Mouse (Mus musculus) frontal cortex, postnatal 14 days (tissue): Measurements from ENCODE around the gene Fam178b.
A peak's percentile ranks its signal among the peaks of the same experiment; 100 is the strongest.

Source experiments
- DNase-seq, 2 experiments: peaks; one replicate each; pipeline ENCODE4 v3.0.0; 2022; ENCODE audit warnings: low spot score in 2 of 2

Gene Fam178b

GRCm38 (mm10) chr1:36566425-36566824 lies 116.6 kb downstream of the Fam178b start:
- no peak for DNase-seq

DNA sequence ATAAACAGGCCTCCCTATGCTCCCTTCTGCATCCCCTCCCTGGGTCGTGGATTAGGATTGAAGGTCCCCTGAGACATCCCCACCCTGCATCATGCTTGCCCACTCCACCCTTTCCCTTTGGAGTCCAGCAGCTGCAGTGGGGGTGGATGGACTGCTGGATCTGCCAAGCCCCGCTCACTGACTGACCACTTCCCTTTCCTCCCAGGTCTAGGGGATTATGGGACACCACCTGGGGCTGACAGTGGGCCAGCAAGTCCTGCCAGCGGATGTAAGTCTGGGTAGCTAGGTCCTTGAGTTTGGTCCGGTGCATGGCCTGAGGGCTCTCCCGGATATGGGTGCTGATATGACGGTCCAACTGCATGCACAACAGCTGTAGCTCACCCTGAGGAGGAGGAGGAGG lies 118.9 kb downstream of the Fam178b start:
- DNase-seq = no peak

- DNase-seq = no peak
Measured at GRCm38 (mm10) chr1:36563632-36564031, 119.4 kb downstream of the Fam178b start.

DNA sequence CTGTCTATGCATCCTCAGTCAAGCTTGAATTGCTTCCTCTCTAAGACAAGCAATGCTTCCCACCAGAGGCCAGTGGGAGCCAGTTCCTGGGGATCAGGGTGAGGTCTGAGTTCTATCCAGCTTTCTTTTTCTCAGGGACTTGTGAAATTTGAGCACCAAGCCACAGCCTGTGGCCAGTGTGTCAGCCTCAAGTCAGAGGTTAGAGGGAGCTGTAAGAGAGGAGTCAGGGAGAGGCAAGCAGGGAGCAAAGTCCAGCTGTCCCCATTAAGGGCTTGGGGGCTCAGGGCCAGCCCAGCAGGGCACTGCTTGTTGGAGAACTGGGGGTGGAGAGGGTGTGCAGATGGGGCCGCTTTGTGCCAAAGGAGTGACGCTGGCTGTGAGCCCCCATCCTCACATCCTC lies 119.8 kb downstream of the Fam178b start:
- no peak for DNase-seq

GRCm38 (mm10) chr1:36562388-36562787 lies 120.6 kb downstream of the Fam178b start:
- no peak for DNase-seq

DNA sequence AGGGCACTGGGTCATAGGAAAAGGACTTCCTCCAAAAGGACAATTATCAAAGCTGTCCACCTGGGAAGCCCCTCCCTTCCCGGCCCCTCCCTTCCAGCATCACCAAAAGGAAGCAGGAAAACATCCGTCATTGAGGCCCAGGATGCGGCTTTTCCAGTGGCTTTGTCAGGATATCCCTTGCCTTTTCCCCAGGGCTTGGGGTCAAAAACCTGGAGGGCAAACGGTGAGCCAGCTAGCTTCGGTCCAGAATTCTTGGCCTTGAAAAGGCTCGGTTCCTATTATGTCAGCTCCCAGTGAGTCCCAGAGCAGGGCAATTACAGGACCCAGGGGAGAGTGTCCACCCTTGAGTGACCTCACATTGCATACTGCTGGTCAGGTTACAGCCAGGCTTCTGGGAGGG lies 122.1 kb downstream of the Fam178b start:
- DNase-seq = no peak

DNA sequence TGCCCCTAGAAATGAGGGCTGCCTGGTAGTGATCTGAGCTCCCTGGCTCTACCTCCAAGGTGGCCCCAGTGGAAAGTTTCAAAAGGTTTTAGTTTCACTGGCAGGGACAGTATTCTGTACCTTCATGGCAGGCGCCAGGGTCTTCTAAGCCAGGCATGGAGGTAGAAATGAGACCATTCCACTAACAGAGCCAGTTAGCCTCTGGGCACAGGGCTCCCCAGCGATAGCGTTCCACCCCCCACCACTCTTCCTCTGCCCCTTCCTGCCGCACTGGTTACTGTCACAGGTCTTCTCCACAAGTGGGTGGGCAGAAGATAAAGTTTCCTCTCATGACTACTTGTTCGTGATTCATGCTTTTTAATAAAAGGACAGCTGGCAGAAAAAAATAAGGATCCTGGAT lies 123.1 kb downstream of the Fam178b start:
- DNase-seq = no peak

GRCm38 (mm10) chr1:36559256-36559655 lies 123.7 kb downstream of the Fam178b start:
- no peak for DNase-seq

DNA sequence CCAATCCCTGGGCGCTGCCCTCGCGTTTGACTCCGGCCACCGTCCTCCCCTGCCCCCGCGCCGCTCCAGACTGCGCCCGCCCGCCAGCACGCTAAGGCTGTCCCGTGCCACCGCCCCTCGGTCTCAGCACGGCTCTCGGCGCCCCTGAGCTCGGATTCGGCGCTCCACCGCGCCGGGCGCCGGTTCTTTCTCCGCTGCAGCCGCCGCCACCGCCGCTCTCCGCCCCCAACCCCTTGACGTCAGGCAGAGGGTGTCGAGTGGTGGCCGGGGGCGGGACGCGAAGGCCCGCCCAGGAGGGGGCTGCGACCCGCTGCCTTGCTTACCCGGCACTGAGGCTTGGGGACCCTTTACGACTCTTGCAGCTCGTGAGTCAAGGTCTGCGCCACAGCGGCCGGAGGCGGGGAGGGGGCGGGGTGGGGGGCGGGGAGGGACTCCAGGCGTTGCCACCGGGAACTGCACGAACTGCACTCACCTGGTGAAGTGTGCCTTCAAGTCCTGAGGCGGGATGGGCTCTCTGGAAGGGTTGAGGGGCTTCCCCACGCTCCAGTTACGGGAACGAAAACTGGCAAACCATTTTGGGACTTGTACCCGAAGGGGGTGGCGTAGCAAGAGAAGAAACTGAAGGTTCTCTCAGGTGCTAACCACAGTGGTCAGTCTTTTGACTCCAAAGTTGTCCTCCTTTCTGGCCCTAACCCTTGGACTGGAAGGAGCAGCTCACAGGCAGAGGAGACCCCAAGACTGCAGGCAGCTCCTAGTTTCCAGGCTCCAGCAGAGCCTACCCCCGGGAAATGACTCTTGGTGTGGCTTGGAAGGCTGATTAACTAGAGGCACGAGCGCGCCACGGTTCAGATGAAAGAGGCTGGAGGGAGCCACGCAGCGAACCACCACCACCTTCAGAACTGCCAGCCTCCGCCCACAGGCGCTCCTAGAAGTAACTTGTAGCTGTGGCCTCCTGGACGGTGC lies 124.7 kb downstream of the Fam178b start, which contains the start of gene Sema4c:
Gene Sema4c, minus strand, starts transcription at position 319 of the 963 bp plus-strand sequence.
- DNase-seq = peak in 1 of 2 experiments; percentile 70

GRCm38 (mm10) chr1:36557457-36558011 lies 125.4 kb downstream of the Fam178b start:
- peak in 1 of 2 experiments; percentile 65 for DNase-seq

GRCm38 (mm10) chr1:36556553-36557456 lies 126.2 kb downstream of the Fam178b start:
- DNase-seq = peak; percentile 88 to 94

- no peak for DNase-seq
Measured at GRCm38 (mm10) chr1:36555798-36556395, 127.1 kb downstream of the Fam178b start.

DNA sequence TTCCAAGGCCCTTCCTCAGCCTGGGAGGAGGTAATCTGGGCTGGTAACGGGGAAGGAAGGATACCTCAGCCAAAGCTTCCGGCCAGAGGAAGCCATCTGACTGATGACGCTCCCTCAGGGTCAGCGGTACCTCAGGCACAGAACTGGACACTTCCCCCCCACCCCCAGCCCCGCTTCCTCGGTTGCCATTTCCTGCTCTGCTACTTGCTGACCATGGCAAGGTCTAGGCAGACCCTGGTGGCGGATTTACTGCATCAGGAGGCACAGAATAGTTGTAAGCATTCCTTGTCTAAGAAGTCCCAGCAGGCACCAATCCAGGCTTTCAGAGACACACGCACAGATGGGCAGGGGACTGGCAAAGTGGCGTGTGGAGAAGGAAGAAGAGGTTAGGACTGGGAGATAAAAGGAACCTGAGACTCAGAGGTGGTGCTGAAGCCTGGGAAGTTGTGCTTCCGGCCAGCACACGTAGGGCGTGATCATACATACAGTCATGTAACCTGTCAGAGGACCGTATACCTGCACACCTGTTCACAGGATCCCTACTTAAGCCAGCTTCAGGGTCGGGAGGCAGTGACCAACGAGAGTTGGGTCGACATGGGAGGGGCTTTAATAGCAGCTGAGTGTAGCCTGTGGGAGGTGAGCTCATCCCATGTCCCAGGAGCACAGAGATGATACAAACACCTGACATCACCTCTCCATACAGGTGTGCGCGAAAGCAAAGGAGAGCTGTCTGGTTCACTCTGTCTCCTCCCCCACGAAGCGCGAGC lies 128.2 kb downstream of the Fam178b start:
- no peak for DNase-seq

DNA sequence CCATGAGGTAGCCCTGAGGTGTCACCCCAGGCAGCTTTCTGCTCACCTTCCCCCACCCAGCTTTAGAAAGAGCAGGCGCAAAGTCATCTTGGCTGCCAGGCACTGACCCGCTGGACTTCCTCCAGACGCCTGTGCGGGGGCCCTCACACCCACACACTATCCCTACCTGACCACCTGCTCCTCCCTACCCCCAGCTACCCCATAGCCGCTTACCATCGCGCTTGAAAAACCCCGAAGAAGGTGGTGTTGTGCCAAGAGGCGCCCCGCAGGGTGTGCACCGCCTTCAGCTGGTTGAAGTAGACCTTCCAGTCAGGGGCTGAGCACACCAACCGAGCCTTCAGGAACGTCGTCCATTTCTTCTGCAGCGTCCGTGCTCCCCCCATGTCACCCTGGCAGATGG lies 130.5 kb downstream of the Fam178b start:
- DNase-seq = no peak

DNA sequence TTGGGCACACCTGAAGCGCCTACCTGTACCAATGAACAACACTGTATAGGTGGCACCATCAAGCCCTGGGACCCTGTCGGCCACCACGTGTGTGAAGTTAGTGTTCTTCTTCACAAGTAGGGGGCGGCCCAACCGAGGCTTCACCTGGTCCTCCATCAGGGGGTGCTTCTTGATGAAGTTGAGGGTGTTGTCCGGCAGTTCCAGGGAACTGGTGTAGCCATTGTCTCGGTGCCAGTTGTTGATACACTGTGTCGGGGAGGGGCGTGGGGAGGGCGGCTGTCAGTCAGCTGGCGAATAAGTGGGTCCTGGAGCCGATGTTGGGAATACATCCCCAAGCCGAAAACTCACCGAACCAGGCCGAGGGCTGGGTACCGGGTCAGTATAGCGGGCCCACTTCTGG lies 131.1 kb downstream of the Fam178b start:
- no peak for DNase-seq

DNA sequence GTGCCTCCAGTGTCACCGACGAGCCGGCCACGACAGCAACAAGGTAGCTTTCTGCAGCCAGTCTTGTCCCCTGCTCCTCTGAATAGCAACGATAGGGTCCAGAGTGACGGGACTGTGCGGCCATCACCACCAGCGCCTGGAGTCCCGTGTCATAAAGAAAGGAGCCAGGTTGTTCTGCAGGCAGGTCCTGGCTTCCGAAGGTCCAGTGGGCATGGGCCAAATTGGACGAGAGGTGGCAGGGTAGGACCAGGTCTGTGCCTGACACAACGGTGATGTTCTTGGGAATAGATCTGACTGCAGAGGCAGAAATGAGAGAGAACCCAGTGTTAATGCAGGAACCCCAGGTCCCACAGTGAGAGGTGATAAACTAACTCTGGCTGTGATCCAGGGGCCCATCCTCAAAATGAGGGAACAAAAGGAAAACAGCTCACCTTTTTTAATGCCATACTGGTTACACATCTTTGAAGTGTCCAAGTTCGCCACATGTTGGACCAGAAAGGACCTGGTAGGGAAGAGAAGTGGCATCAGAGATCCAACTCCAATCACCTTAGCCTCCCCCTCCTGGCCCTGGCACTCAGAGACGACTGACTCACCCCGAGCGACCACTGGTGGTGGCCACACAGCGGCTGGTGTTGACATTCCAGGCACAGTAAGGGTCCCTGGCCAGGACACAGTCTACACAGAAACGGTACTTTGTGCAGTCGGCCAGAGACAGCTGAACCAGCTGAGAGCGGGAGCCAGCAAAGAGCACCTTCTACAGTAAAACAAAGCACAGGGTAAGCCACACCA lies 132.7 kb downstream of the Fam178b start:
- DNase-seq = no peak

DNA sequence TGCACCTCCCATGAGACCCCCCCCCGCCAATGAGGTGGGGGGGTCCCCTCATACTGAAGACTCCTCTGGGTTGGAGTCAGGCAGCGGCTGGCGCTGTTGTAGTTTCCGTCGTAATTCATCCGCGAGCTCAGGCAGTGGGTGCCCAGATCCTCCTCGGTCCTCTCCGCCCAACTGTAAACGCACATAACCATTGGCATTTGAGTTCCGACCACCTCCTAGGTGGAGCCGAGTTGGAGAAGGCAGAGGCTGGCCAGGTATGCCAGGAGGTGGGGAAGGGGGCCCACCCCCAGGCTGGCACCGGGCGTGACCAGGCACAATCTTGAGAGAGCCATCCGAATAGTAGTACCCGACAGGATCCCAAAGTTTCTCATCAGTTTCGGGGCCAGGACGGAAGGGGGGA lies 133.5 kb downstream of the Fam178b start:
- no peak for DNase-seq

GRCm38 (mm10) chr1:36548771-36549170 lies 134.2 kb downstream of the Fam178b start:
- no peak for DNase-seq

DNA sequence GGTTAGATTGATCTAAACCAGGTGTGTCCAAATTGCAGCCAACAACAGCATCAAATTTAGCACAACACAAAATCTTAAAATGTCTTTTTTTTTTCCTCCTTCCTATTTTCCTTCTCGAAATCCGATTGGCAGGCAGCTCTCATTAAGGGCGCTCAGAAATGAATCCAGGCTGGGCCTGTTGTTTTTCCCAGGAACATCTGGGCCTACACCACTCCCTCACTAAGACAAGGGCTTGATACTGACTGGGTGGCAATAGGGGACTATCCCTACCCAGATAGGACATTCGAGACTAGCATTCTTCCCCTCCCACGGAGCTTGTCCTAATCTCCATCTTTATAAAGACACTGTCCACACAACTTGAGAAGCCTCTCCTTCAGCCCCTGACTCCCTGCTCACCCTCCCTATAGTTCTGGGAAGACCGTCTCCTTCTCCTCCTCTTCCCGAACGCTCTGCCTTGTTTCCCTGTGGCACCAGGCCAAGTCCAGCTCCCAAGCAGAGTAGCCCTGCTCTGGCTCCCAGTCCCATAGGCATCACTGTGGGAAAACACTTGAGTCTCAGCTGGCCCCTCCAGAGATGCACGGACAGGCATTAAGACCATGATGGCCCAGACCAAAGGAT lies 134.9 kb downstream of the Fam178b start:
- no peak for DNase-seq
